Mouse (Mus musculus) heart, postnatal 0 days (tissue): ENCODE data around the gene Cdc42ep2. TPM values are rescaled to one million over a fixed set of nuclear protein-coding genes. Genes with fewer than 3 reads are reported as not detected.

ENCODE experiments used
- ATAC-seq: fragments of 200-750 bp; cut with Nextera tagmentation; 2 replicates; pipeline ENCODE4 v1.8.0; 2017; ENCODE audit warnings: low read depth, moderate number of reproducible peaks, moderate library complexity; ENCODE audit not compliant: insufficient read depth
- DNase-seq: peaks from one replicate; pipeline ENCODE4 v3.0.0-alpha.2; 2016; ENCODE audit warnings: low spot score
- H3K27ac ChIP-seq: fragments of 300-500 bp; sonication (generic); 2 replicates; pipeline ENCODE4 v1.5.1; 2014; ENCODE audit warnings: low read depth, mild to moderate bottlenecking
- H3K27me3 ChIP-seq: fragments of 300-500 bp; sonication (generic); 2 replicates; pipeline ENCODE4 v1.6.1; 2014; ENCODE audit warnings: low read length, mixed read lengths; ENCODE audit not compliant: control insufficient read depth, insufficient read depth
- H3K36me3 ChIP-seq: fragments of 300-500 bp; sonication (generic); replicated peaks from 2 replicates; pipeline ENCODE4 v1.6.1; 2014; ENCODE audit warnings: low read length, mixed read lengths; ENCODE audit not compliant: control insufficient read depth, insufficient read depth
- H3K4me1 ChIP-seq: fragments of 300-500 bp; sonication (generic); 2 replicates; pipeline ENCODE4 v1.6.1; 2014; ENCODE audit warnings: antibody characterized with exemption; ENCODE audit not compliant: control insufficient read depth, insufficient read depth
- H3K4me2 ChIP-seq: fragments of 300-500 bp; sonication (generic); 2 replicates; pipeline ENCODE4 v1.6.1; 2014; ENCODE audit warnings: low read depth, mild to moderate bottlenecking, low read length, moderate library complexity
- H3K4me3 ChIP-seq: fragments of 300-500 bp; sonication (generic); 2 replicates; pipeline ENCODE4 v1.5.1; 2014; ENCODE audit warnings: low read depth, low read length
- H3K9ac ChIP-seq: fragments of 300-500 bp; sonication (generic); replicated peaks from 2 replicates; pipeline ENCODE4 v1.6.1; 2014; ENCODE audit warnings: low read depth, low read length, mixed read lengths
- H3K9me3 ChIP-seq: fragments of 300-500 bp; sonication (generic); replicated peaks from 2 replicates; pipeline ENCODE4 v1.6.1; 2016; ENCODE audit warnings: low read length; ENCODE audit not compliant: control insufficient read depth
- CTCF ChIP-seq: IDR thresholded peaks from 2 replicates; pipeline ENCODE4 v1.5.1; 2016; ENCODE audit warnings: antibody characterized with exemption, control low read depth, low read depth
- EP300 ChIP-seq: IDR thresholded peaks from 2 replicates; pipeline ENCODE4 v1.6.1; 2016; ENCODE audit warnings: antibody characterized with exemption, low read depth
- WGBS: fragments of 180-500 bp; shearing (Covaris S2); extraction: QIAGEN DNeasy Blood & Tissue Kit; methylation state at CpG from one replicate; pipeline ENCODE4 v1.1.7; 2014; 5-methylcytosine and 5-hydroxymethylcytosine counted together
- polyA plus RNA-seq: library from polyadenylated mRNA; unstranded; fragments of >200 nt; fragmentation: Nextera tagmentation; extraction: Ambion mirVana; gene quantifications from 2 replicates; pipeline ENCODE4 v1.2.1, GENCODE M21; 2015
- total RNA-seq: library from RNA; depleted of rRNA; stranded (reverse); fragments of >200 nt; gene quantifications from 2 replicates; pipeline ENCODE4 v1.2.3, GENCODE M21; 2014; ENCODE audit warnings: low replicate concordance

The Cdc42ep2 gene
- total and polyA plus RNA-seq, 2 experiments from 2014 or later: 8.8 to 17.4 TPM

DNA sequence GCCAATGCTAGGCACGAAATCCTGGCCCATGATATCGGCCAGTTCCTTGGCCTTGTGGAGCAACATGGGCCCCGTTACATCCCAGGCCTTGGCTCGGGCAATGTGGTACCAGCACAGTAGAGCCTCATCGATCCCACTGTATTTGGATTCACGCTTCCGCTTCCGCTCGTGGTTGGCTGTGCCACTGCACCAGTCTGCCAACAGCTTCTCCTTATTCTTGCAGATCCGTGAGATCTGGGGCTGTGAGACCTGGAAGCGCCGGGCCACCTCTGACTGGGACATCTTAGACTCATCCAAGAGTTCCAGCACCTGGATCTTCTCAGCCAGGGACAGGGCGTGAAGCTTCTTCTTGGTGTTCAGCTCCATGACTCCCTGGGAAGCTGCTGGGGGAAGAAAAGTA is 31.9 kb downstream of the Cdc42ep2 start:
- no peak overlapping the region for H3K4me3 ChIP-seq
- TF ChIP-seq EP300 (no peak), CTCF (no peak)
- H3K9me3 ChIP-seq: no peaks in the 10 kb centered on the region
- H3K4me2 ChIP-seq: no peak overlapping the region
- no peaks in the 10 kb centered on the region for H3K27me3 ChIP-seq
- H3K4me1 ChIP-seq: no peaks in the 10 kb centered on the region
- WGBS: 90% methylated on average over 13 of the region's 13 CpGs
- no peak for ATAC-seq
- no peak for DNase-seq
- peaks cover 11% of the 10 kb centered on the region for H3K36me3 ChIP-seq
- H3K9ac ChIP-seq: no peak overlapping the region
- no peak overlapping the region for H3K27ac ChIP-seq

DNA sequence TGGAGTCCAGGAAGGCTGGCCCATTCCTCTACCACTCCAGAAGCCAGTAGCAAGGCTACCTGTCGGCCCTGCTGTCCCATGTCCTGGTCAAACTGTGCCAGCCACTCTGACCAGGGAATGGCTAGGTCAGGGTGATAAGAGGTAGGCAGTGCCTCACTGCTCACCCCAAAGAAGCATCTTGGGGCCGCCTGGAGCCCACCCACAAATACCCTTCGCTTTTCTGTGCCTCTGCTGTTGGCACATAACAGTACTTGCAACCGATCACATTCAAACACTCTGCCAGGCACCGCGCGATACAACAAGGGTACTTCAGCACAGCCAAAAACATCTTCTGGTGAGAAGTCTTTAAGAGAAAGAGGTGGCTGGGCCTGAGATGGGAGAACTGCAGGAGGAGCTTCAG is 32.4 kb downstream of the Cdc42ep2 start:
- ATAC-seq: no peak
- Histone ChIP-seq H3K4me3 (no peak overlapping the region), H3K4me1 (no peaks in the 10 kb centered on the region), H3K4me2 (no peak overlapping the region), H3K9me3 (no peaks in the 10 kb centered on the region), H3K27ac (no peak overlapping the region), H3K27me3 (no peaks in the 10 kb centered on the region), H3K9ac (no peak overlapping the region), H3K36me3 (peaks cover 11% of the 10 kb centered on the region)
- DNase-seq: no peak
- TF ChIP-seq CTCF: no peak
- TF ChIP-seq EP300: no peak
- WGBS: 91% methylated on average over 7 of the region's 7 CpGs

DNA sequence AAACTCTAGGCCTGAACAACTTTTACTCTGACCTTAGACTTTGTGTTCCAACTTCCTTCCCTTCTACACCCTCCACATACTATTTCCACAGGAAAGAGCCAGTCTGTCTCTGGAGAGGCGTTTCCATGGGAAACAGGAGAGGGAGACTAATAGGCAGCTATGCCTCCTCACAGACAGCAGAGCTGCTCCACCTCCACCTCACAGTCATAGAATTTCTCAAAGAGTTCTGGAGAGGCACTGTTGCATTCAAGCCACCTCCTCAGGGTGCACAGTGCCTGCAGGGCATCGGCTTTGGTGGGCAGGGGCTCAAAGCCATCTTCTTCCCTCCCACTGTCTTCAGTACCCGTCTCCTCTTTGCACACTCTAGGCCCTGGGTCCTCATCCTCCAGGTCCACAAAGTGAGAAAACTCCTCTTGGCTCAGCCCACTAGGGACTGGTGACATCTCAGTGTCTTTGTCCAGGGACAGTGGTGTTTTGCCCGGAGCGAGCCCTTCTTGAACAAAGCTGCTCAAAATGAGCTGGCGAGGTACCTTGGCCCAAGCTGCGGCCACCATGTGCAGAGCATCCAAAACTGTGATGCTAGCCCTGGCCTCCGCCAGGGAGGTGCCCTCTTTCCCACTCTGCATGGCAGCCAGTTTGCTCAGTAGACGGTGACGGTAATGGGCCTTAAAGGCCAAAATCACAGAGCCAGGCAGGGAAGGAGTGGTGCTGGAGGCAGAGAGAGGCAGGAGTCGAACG is 32.9 kb downstream of the Cdc42ep2 start:
- TF ChIP-seq EP300 (0 out of 2 replicates have a peak, but pooled peaks have one; percentile 36), CTCF (no peak)
- peak; percentile 27 for DNase-seq
- Histone ChIP-seq H3K27me3 (no peaks in the 10 kb centered on the region), H3K4me3 (no peak overlapping the region), H3K4me2 (no peak overlapping the region), H3K4me1 (no peaks in the 10 kb centered on the region), H3K36me3 (peaks cover 8% of the 10 kb centered on the region), H3K27ac (0 out of 2 replicates have a peak overlapping the region, but pooled peaks have one; percentile 22), H3K9me3 (no peaks in the 10 kb centered on the region), H3K9ac (no peak overlapping the region)
- WGBS: 89% methylated on average over 12 of the region's 12 CpGs
- no peak for ATAC-seq

GRCm38 (mm10) chr19:5889211-5889610 is 35.4 kb downstream of the Cdc42ep2 start:
- Histone ChIP-seq H3K4me1 (no peaks in the 10 kb centered on the region), H3K36me3 (no peaks in the 10 kb centered on the region), H3K27ac (no peak overlapping the region), H3K9me3 (no peaks in the 10 kb centered on the region), H3K9ac (no peak overlapping the region), H3K4me2 (no peak overlapping the region), H3K4me3 (no peak overlapping the region), H3K27me3 (no peaks in the 10 kb centered on the region)
- ATAC-seq (no peak), DNase-seq (no peak)
- TF ChIP-seq CTCF (no peak), EP300 (no peak)
- 61% methylated on average over 4 of the region's 4 CpGs for WGBS

DNA sequence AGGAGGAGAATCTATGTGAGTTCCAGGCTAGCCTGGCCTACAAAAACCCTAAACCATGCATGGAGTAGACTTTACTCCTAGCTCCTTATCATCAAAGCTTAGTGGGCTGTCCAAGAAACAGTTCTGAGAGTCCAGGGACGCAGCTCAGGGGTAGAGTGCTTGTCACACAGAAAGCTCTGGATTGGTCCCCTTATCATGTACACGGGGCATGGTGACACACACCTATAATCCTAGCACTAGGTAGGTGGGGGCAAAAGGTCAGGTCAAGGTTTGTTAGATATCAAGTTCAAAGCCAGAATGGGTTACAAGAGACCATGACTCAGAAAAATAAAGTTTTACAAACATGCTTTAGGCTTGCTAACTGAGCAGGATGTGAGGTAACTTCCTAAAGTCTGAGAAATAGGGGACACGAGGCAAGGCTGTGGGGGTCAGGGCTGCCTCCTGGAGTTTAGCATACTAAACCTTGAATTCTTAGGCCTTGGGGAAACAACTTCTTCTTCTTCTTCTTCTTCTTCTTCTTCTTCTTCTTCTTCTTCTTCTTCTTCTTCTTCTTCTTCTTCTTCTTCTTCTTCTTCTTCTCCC is 37.3 kb downstream of the Cdc42ep2 start:
- WGBS: 49% methylated on average over 3 of the region's 3 CpGs
- DNase-seq (no peak), ATAC-seq (no peak)
- H3K4me3 ChIP-seq: no peak overlapping the region
- no peaks in the 10 kb centered on the region for H3K36me3 ChIP-seq
- H3K4me2 ChIP-seq: no peak overlapping the region
- no peaks in the 10 kb centered on the region for H3K9me3 ChIP-seq
- H3K9ac ChIP-seq: no peak overlapping the region
- H3K27ac ChIP-seq: no peak overlapping the region
- no peaks in the 10 kb centered on the region for H3K4me1 ChIP-seq
- no peak for TF ChIP-seq EP300
- TF ChIP-seq CTCF: no peak
- no peaks in the 10 kb centered on the region for H3K27me3 ChIP-seq
